Mouse (Mus musculus): Measurements from ENCODE around the gene Picalm. TPM values are rescaled to one million over a fixed set of nuclear protein-coding genes. Genes with fewer than 3 reads are reported as not detected.
A peak's percentile ranks its signal among the peaks of the same experiment; 100 is the strongest.

The Picalm gene
- polyA plus RNA-seq, 1 experiment from 2014 or later, result 34.4 TPM

- WGBS, result 0% methylated on average over 12 of the region's 12 CpGs
- ATAC-seq, result peak; percentile 14; the same call in 1 of the 2 replicates
These were observed 712 bp upstream of the Picalm start for GRCm38 (mm10) chr7:90129271-90129731.

GRCm38 (mm10) chr7:90130501-90131375, 725 bp downstream of the Picalm start:
- H3K4me3 ChIP-seq (ENCODE audit: low read length), result peak overlapping the region; percentile 95
- peak overlapping the region; percentile 98 for H3K27ac ChIP-seq (ENCODE audit: low read depth, low read length)
- H3K9me3 ChIP-seq (ENCODE audit: control insufficient read depth, low read length), result no peaks in the 10 kb centered on the region
- H3K36me3 ChIP-seq (ENCODE audit: control insufficient read depth, insufficient read depth, low read length), result no peaks in the 10 kb centered on the region
- peak overlapping the region; percentile 89 for H3K4me2 ChIP-seq (ENCODE audit: low read length)
- peak; percentile 79 for ATAC-seq
- under 1% methylated on average over 26 of the region's 39 CpGs for WGBS
- H3K4me1 ChIP-seq (ENCODE audit: control insufficient read depth, insufficient read depth, low read depth, low read length), result peaks cover 4% of the 10 kb centered on the region
- peak overlapping the region; percentile 100 for H3K9ac ChIP-seq (ENCODE audit: low read depth, low read length)
- no peaks in the 10 kb centered on the region for H3K27me3 ChIP-seq (replicated peaks; ENCODE audit: control insufficient read depth, insufficient read depth, low read length)

More at GRCm38 (mm10) chr7:90129271-90129731, 712 bp upstream of the Picalm start:
- H3K9ac ChIP-seq (ENCODE audit: low read depth, low read length), result peak overlapping the region; percentile 100
- H3K9me3 ChIP-seq (ENCODE audit: control insufficient read depth, low read length), result no peaks in the 10 kb centered on the region
- H3K4me3 ChIP-seq (ENCODE audit: low read length), result peak overlapping the region; percentile 95
- peaks cover 4% of the 10 kb centered on the region for H3K4me1 ChIP-seq (ENCODE audit: control insufficient read depth, insufficient read depth, low read depth, low read length)
- no peaks in the 10 kb centered on the region for H3K36me3 ChIP-seq (ENCODE audit: control insufficient read depth, insufficient read depth, low read length)
- peak overlapping the region; percentile 98 for H3K27ac ChIP-seq (ENCODE audit: low read depth, low read length)
- no peaks in the 10 kb centered on the region for H3K27me3 ChIP-seq (replicated peaks; ENCODE audit: control insufficient read depth, insufficient read depth, low read length)
- H3K4me2 ChIP-seq (ENCODE audit: low read length), result peak overlapping the region; percentile 58

GRCm38 (mm10) chr7:90131376-90131651, 1.3 kb downstream of the Picalm start:
- no peak for ATAC-seq
- no peaks in the 10 kb centered on the region for H3K36me3 ChIP-seq (ENCODE audit: control insufficient read depth, insufficient read depth, low read length)
- H3K4me1 ChIP-seq (ENCODE audit: control insufficient read depth, insufficient read depth, low read depth, low read length), result peaks cover 4% of the 10 kb centered on the region
- H3K9me3 ChIP-seq (ENCODE audit: control insufficient read depth, low read length), result no peaks in the 10 kb centered on the region
- H3K9ac ChIP-seq (ENCODE audit: low read depth, low read length), result peak overlapping the region; percentile 100
- peak overlapping the region; percentile 98 for H3K27ac ChIP-seq (ENCODE audit: low read depth, low read length)
- 0% methylated on average over 2 of the region's 2 CpGs for WGBS
- peak overlapping the region; percentile 95 for H3K4me3 ChIP-seq (ENCODE audit: low read length)
- no peaks in the 10 kb centered on the region for H3K27me3 ChIP-seq (replicated peaks; ENCODE audit: control insufficient read depth, insufficient read depth, low read length)
- peak overlapping the region; percentile 89 for H3K4me2 ChIP-seq (ENCODE audit: low read length)

GRCm38 (mm10) chr7:90131831-90132241, 1.8 kb downstream of the Picalm start:
- Histone ChIP-seq H3K4me2 (ENCODE audit: low read length) (peak overlapping the region; percentile 89), H3K9ac (ENCODE audit: low read depth, low read length) (peak overlapping the region; percentile 100), H3K4me1 (ENCODE audit: control insufficient read depth, insufficient read depth, low read depth, low read length) (peaks cover 4% of the 10 kb centered on the region), H3K27ac (ENCODE audit: low read depth, low read length) (no peak overlapping the region), H3K4me3 (ENCODE audit: low read length) (peak overlapping the region; percentile 95), H3K9me3 (ENCODE audit: control insufficient read depth, low read length) (no peaks in the 10 kb centered on the region), H3K27me3 (replicated peaks; ENCODE audit: control insufficient read depth, insufficient read depth, low read length) (no peaks in the 10 kb centered on the region), H3K36me3 (ENCODE audit: control insufficient read depth, insufficient read depth, low read length) (no peaks in the 10 kb centered on the region)
- WGBS, result 11% methylated on average over 7 of the region's 7 CpGs
- ATAC-seq, result no peak

- Histone ChIP-seq H3K9ac (ENCODE audit: low read depth, low read length) (peak overlapping the region; percentile 100), H3K36me3 (ENCODE audit: control insufficient read depth, insufficient read depth, low read length) (no peaks in the 10 kb centered on the region), H3K4me1 (ENCODE audit: control insufficient read depth, insufficient read depth, low read depth, low read length) (peaks cover 4% of the 10 kb centered on the region), H3K27ac (ENCODE audit: low read depth, low read length) (no peak overlapping the region), H3K27me3 (replicated peaks; ENCODE audit: control insufficient read depth, insufficient read depth, low read length) (no peaks in the 10 kb centered on the region), H3K4me3 (ENCODE audit: low read length) (peak overlapping the region; percentile 95), H3K9me3 (ENCODE audit: control insufficient read depth, low read length) (no peaks in the 10 kb centered on the region), H3K4me2 (ENCODE audit: low read length) (peak overlapping the region; percentile 89)
- WGBS, result 61% methylated on average over 3 of the region's 3 CpGs
- ATAC-seq, result no peak
These were observed 2.3 kb downstream of the Picalm start for GRCm38 (mm10) chr7:90132322-90132721.

- no peaks in the 10 kb centered on the region for H3K9me3 ChIP-seq (ENCODE audit: control insufficient read depth, low read length)
- H3K27me3 ChIP-seq (replicated peaks; ENCODE audit: control insufficient read depth, insufficient read depth, low read length), result no peaks in the 10 kb centered on the region
- no peak overlapping the region for H3K9ac ChIP-seq (ENCODE audit: low read depth, low read length)
- H3K4me3 ChIP-seq (ENCODE audit: low read length), result no peak overlapping the region
- H3K36me3 ChIP-seq (ENCODE audit: control insufficient read depth, insufficient read depth, low read length), result no peaks in the 10 kb centered on the region
- peaks cover 4% of the 10 kb centered on the region for H3K4me1 ChIP-seq (ENCODE audit: control insufficient read depth, insufficient read depth, low read depth, low read length)
- 80% methylated on average over 3 of the region's 3 CpGs for WGBS
- ATAC-seq, result no peak
- no peak overlapping the region for H3K4me2 ChIP-seq (ENCODE audit: low read length)
- no peak overlapping the region for H3K27ac ChIP-seq (ENCODE audit: low read depth, low read length)
These were observed 6.7 kb downstream of the Picalm start for GRCm38 (mm10) chr7:90136736-90137135.

- Histone ChIP-seq H3K27ac (ENCODE audit: low read depth, low read length) (no peak overlapping the region), H3K9ac (ENCODE audit: low read depth, low read length) (no peak overlapping the region), H3K36me3 (ENCODE audit: control insufficient read depth, insufficient read depth, low read length) (no peaks in the 10 kb centered on the region), H3K27me3 (replicated peaks; ENCODE audit: control insufficient read depth, insufficient read depth, low read length) (no peaks in the 10 kb centered on the region), H3K9me3 (ENCODE audit: control insufficient read depth, low read length) (no peaks in the 10 kb centered on the region), H3K4me2 (ENCODE audit: low read length) (no peak overlapping the region), H3K4me1 (ENCODE audit: control insufficient read depth, insufficient read depth, low read depth, low read length) (no peaks in the 10 kb centered on the region; the same call in 1 of the 2 replicates), H3K4me3 (ENCODE audit: low read length) (no peak overlapping the region)
- ATAC-seq, result no peak
- 90% methylated on average over 4 of the region's 4 CpGs for WGBS
These were observed 8.3 kb downstream of the Picalm start for GRCm38 (mm10) chr7:90138359-90138758.

GRCm38 (mm10) chr7:90140290-90140689, 10.3 kb downstream of the Picalm start:
- H3K27ac ChIP-seq (ENCODE audit: low read depth, low read length), result no peak overlapping the region
- no peaks in the 10 kb centered on the region for H3K36me3 ChIP-seq (ENCODE audit: control insufficient read depth, insufficient read depth, low read length)
- H3K9me3 ChIP-seq (ENCODE audit: control insufficient read depth, low read length), result no peaks in the 10 kb centered on the region
- H3K4me2 ChIP-seq (ENCODE audit: low read length), result no peak overlapping the region
- no peaks in the 10 kb centered on the region for H3K27me3 ChIP-seq (replicated peaks; ENCODE audit: control insufficient read depth, insufficient read depth, low read length)
- ATAC-seq, result no peak
- no peak overlapping the region for H3K4me3 ChIP-seq (ENCODE audit: low read length)
- no peaks in the 10 kb centered on the region; the same call in 1 of the 2 replicates for H3K4me1 ChIP-seq (ENCODE audit: control insufficient read depth, insufficient read depth, low read depth, low read length)
- 67% methylated on average over 3 of the region's 3 CpGs for WGBS
- H3K9ac ChIP-seq (ENCODE audit: low read depth, low read length), result no peak overlapping the region

- 87% methylated on average over 2 of the region's 2 CpGs for WGBS
- no peak for ATAC-seq
- H3K27ac ChIP-seq (ENCODE audit: low read depth, low read length), result no peak overlapping the region
- H3K36me3 ChIP-seq (ENCODE audit: control insufficient read depth, insufficient read depth, low read length), result no peaks in the 10 kb centered on the region
- no peaks in the 10 kb centered on the region for H3K27me3 ChIP-seq (replicated peaks; ENCODE audit: control insufficient read depth, insufficient read depth, low read length)
- no peak overlapping the region for H3K9ac ChIP-seq (ENCODE audit: low read depth, low read length)
- H3K4me2 ChIP-seq (ENCODE audit: low read length), result no peak overlapping the region
- H3K4me3 ChIP-seq (ENCODE audit: low read length), result no peak overlapping the region
- peaks cover 5% of the 10 kb centered on the region for H3K4me1 ChIP-seq (ENCODE audit: control insufficient read depth, insufficient read depth, low read depth, low read length)
- no peaks in the 10 kb centered on the region for H3K9me3 ChIP-seq (ENCODE audit: control insufficient read depth, low read length)
These were observed 14.3 kb downstream of the Picalm start for GRCm38 (mm10) chr7:90144275-90144674.

Data from hindbrain, embryonic 16.5 days (tissue).